Mouse (Mus musculus): ENCODE results near the gene Mboat2. TPM values are rescaled to one million over a fixed set of nuclear protein-coding genes. Genes with fewer than 3 reads are reported as not detected.

Gene Mboat2
- total and polyA plus RNA-seq, 3 experiments = 0.39 to 4.0 (median 0.76) TPM

- Histone ChIP-seq H3K27me3 (replicated peaks) (no peaks in the 10 kb centered on the region), H3K27ac (ENCODE audit: insufficient read depth, low read depth) (no peak overlapping the region), H3K79me2 (replicated peaks; ENCODE audit: control insufficient read depth, extremely low read depth, insufficient read depth, poor library complexity, severe bottlenecking) (no peaks in the 10 kb centered on the region), H3K9ac (ENCODE audit: insufficient read depth, low read depth) (no peak overlapping the region), H3K36me3 (replicated peaks in 1 of 2; ENCODE audit: control insufficient read depth in 1 of 2, insufficient read depth in 1 of 2, low read length in 1 of 2) (no peaks in the 10 kb centered on the region), H3K4me1 (ENCODE audit: control insufficient read depth in 1 of 2, insufficient read depth in 2 of 2) (peaks cover 6% of the 10 kb centered on the region in 2 experiments; a peak in 1 of 4 replicates), H3K4me3 (replicated peaks in 1 of 3; ENCODE audit: low read depth in 2 of 3, low read length in 2 of 3, poor library complexity in 1 of 3) (no peak overlapping the region), H3K9me3 (replicated peaks; ENCODE audit: low read length) (no peaks in the 10 kb centered on the region), H3K4me2 (ENCODE audit: insufficient read depth, low read depth, poor library complexity, severe bottlenecking) (no peak overlapping the region)
- dilution Hi-C loops (cut with MboI; ENCODE audit: extremely low pct_ligation_motif_present, extremely low pct_unique_long_range_greater_than_20kb, low sequenced_read_pairs) (no loop called here), in situ Hi-C loops (cut with MboI; ENCODE audit: low pct_ligation_motif_present, low pct_unique_long_range_greater_than_20kb, low sequenced_read_pairs) (no loop called here)
- TF ChIP-seq CHD2 (IDR thresholded peaks at IDR 0.05; ENCODE audit: low read length) (no peak), POLR2AphosphoS2 (IDR thresholded peaks at IDR 0.05; ENCODE audit: low read depth, low read length) (no peak), JUND (conservative IDR thresholded peaks at IDR 0.05; ENCODE audit: low read depth, low read length) (no peak), PAX5 (IDR thresholded peaks at IDR 0.05; ENCODE audit: low read length) (no peak)
- DNase-seq (ENCODE audit: extremely low read depth) = no peak
Measured at GRCm38 (mm10) chr12:24925276-24925675, 94.6 kb downstream of the Mboat2 start.

GRCm38 (mm10) chr12:24925684-24926083, 95.0 kb downstream of the Mboat2 start:
- no peak for DNase-seq (ENCODE audit: extremely low read depth)
- H3K4me3 ChIP-seq (replicated peaks in 1 of 3; ENCODE audit: low read depth in 2 of 3, low read length in 2 of 3, poor library complexity in 1 of 3) = no peak overlapping the region
- no peak overlapping the region for H3K4me2 ChIP-seq (ENCODE audit: insufficient read depth, low read depth, poor library complexity, severe bottlenecking)
- no peak overlapping the region for H3K27ac ChIP-seq (ENCODE audit: insufficient read depth, low read depth)
- H3K9ac ChIP-seq (ENCODE audit: insufficient read depth, low read depth) = no peak overlapping the region
- dilution Hi-C loops (cut with MboI; ENCODE audit: extremely low pct_ligation_motif_present, extremely low pct_unique_long_range_greater_than_20kb, low sequenced_read_pairs) (no loop called here), in situ Hi-C loops (cut with MboI; ENCODE audit: low pct_ligation_motif_present, low pct_unique_long_range_greater_than_20kb, low sequenced_read_pairs) (no loop called here)
- H3K79me2 ChIP-seq (replicated peaks; ENCODE audit: control insufficient read depth, extremely low read depth, insufficient read depth, poor library complexity, severe bottlenecking) = no peaks in the 10 kb centered on the region
- H3K9me3 ChIP-seq (replicated peaks; ENCODE audit: low read length) = no peaks in the 10 kb centered on the region
- peaks cover 6% of the 10 kb centered on the region in 2 experiments; a peak in 1 of 4 replicates for H3K4me1 ChIP-seq (ENCODE audit: control insufficient read depth in 1 of 2, insufficient read depth in 2 of 2)
- H3K36me3 ChIP-seq (replicated peaks in 1 of 2; ENCODE audit: control insufficient read depth in 1 of 2, insufficient read depth in 1 of 2, low read length in 1 of 2) = no peaks in the 10 kb centered on the region
- H3K27me3 ChIP-seq (replicated peaks) = no peaks in the 10 kb centered on the region
- TF ChIP-seq CHD2 (IDR thresholded peaks at IDR 0.05; ENCODE audit: low read length) (no peak), NELFE (IDR thresholded peaks at IDR 0.05; ENCODE audit: low read depth, low read length) (no peak), RCOR1 (conservative IDR thresholded peaks at IDR 0.05; ENCODE audit: low read depth, low read length) (no peak), ELF1 (IDR thresholded peaks at IDR 0.05; ENCODE audit: low read depth, low read length) (no peak), JUN (IDR thresholded peaks at IDR 0.05; ENCODE audit: insufficient read depth, low read depth, low read length) (no peak), MAZ (IDR thresholded peaks at IDR 0.05; ENCODE audit: low read depth, low read length) (no peak), MAX (IDR thresholded peaks at IDR 0.05; ENCODE audit: low read length) (no peak), POLR2AphosphoS2 (IDR thresholded peaks at IDR 0.05; ENCODE audit: low read depth, low read length) (no peak), JUND (conservative IDR thresholded peaks at IDR 0.05; ENCODE audit: low read depth, low read length) (no peak), ETS1 (conservative IDR thresholded peaks at IDR 0.05; ENCODE audit: low read depth, low read length) (no peak), MEF2A (IDR thresholded peaks at IDR 0.05; ENCODE audit: borderline replicate concordance, low read depth, low read length) (no peak)

GRCm38 (mm10) chr12:24928051-24928748, 97.5 kb downstream of the Mboat2 start:
- in situ Hi-C loops (cut with MboI; ENCODE audit: low pct_ligation_motif_present, low pct_unique_long_range_greater_than_20kb, low sequenced_read_pairs) = no loop called here
- Histone ChIP-seq H3K4me2 (ENCODE audit: insufficient read depth, low read depth, poor library complexity, severe bottlenecking) (no peak overlapping the region), H3K27ac (ENCODE audit: insufficient read depth, low read depth) (no peak overlapping the region), H3K27me3 (replicated peaks) (no peaks in the 10 kb centered on the region), H3K9me3 (replicated peaks; ENCODE audit: low read length) (no peaks in the 10 kb centered on the region), H3K79me2 (replicated peaks; ENCODE audit: control insufficient read depth, extremely low read depth, insufficient read depth, poor library complexity, severe bottlenecking) (no peaks in the 10 kb centered on the region), H3K4me1 (ENCODE audit: control insufficient read depth in 1 of 2, insufficient read depth in 2 of 2) (peaks cover 6% of the 10 kb centered on the region in 2 experiments; a peak in 1 of 4 replicates), H3K4me3 (replicated peaks in 1 of 3; ENCODE audit: low read depth in 2 of 3, low read length in 2 of 3, poor library complexity in 1 of 3) (no peak overlapping the region), H3K36me3 (replicated peaks in 1 of 2; ENCODE audit: control insufficient read depth in 1 of 2, insufficient read depth in 1 of 2, low read length in 1 of 2) (no peaks in the 10 kb centered on the region), H3K9ac (ENCODE audit: insufficient read depth, low read depth) (no peak overlapping the region)
- TF ChIP-seq RCOR1 (conservative IDR thresholded peaks at IDR 0.05; ENCODE audit: low read depth, low read length) (no peak), TBP (conservative IDR thresholded peaks at IDR 0.05; ENCODE audit: low read depth, low read length) (no peak), USF2 (conservative IDR thresholded peaks at IDR 0.05; ENCODE audit: low read depth, low read length) (no peak), USF1 (IDR thresholded peaks at IDR 0.05; ENCODE audit: low read depth, low read length) (no peak), E2F4 (IDR thresholded peaks at IDR 0.05; ENCODE audit: insufficient replicate concordance, low read depth, low read length) (no peak), JUN (IDR thresholded peaks at IDR 0.05; ENCODE audit: insufficient read depth, low read depth, low read length) (no peak)
- dilution Hi-C loops (cut with MboI; ENCODE audit: extremely low pct_ligation_motif_present, extremely low pct_unique_long_range_greater_than_20kb, low sequenced_read_pairs) = no loop called here
- DNase-seq (ENCODE audit: extremely low read depth) = no peak

All from CH12.LX (cell line).